In genomic region chr5:89678148-89678547, GRCm38 (mm10) we compare ENCODE assay signal across 28 mouse cellular contexts.
"Had no signal": no experiment of that assay in that cellular context is flagged by ENCODE, and none has a peak within 500 bp of the region (broad histone marks: within the 10 kb centered on the region; RNA-seq: fewer than 3 reads in every experiment).

No protein-coding gene starts in this region.

- H3K9me3 ChIP-seq: embryonic facial prominence, embryonic 10.5 days; embryonic facial prominence, embryonic 12.5 days; embryonic facial prominence, embryonic 13.5 days; embryonic facial prominence, embryonic 15.5 days; forebrain, embryonic 10.5 days; forebrain, embryonic 12.5 days; forebrain, embryonic 13.5 days; forebrain, embryonic 15.5 days had no signal

- DNase-seq: cerebellum, adult 8-10 months; cerebellum, adult 9-10 months; cerebellum, adult 9-11 months; cerebellum, postnatal 10 days; cerebellum, postnatal 14 days; cerebellum, postnatal 25 days; cerebellum, postnatal 36 days; embryo, embryonic 11 days; forebrain, postnatal 0 days; gastrocnemius, adult 2 months; gastrocnemius, postnatal 10 days; gastrocnemius, postnatal 14 days; gastrocnemius, postnatal 25 days; gastrocnemius, postnatal 36 days; heart, adult 11 months; heart, adult 18-20 months; heart, adult 2 months had no signal

- ATAC-seq: forebrain, embryonic 13.5 days; forebrain, embryonic 14.5 days; forebrain, embryonic 15.5 days; forebrain, embryonic 16.5 days; forebrain, postnatal 0 days had no signal

- H3K27ac ChIP-seq: embryonic facial prominence, embryonic 10.5 days; embryonic facial prominence, embryonic 12.5 days; embryonic facial prominence, embryonic 13.5 days; embryonic facial prominence, embryonic 15.5 days; forebrain, embryonic 10.5 days; forebrain, embryonic 12.5 days; forebrain, embryonic 13.5 days; forebrain, embryonic 15.5 days; gastrocnemius, adult 2 months; heart, adult 2 months had no signal

- H3K4me1 ChIP-seq: embryonic facial prominence, embryonic 10.5 days; embryonic facial prominence, embryonic 12.5 days; embryonic facial prominence, embryonic 13.5 days; embryonic facial prominence, embryonic 15.5 days; forebrain, embryonic 10.5 days; forebrain, embryonic 12.5 days; forebrain, embryonic 13.5 days had no signal

- H3K4me3 ChIP-seq: embryonic facial prominence, embryonic 10.5 days; embryonic facial prominence, embryonic 12.5 days; embryonic facial prominence, embryonic 13.5 days; embryonic facial prominence, embryonic 15.5 days; erythroblast, embryonic 14.5 days; forebrain, embryonic 10.5 days; forebrain, embryonic 12.5 days; forebrain, embryonic 13.5 days; forebrain, embryonic 15.5 days; gastrocnemius, adult 2 months; heart, adult 2 months had no signal

- H3K36me3 ChIP-seq: embryonic facial prominence, embryonic 10.5 days; embryonic facial prominence, embryonic 13.5 days; embryonic facial prominence, embryonic 15.5 days; forebrain, embryonic 12.5 days; forebrain, embryonic 15.5 days had no signal

- H3K27me3 ChIP-seq: embryonic facial prominence, embryonic 12.5 days; embryonic facial prominence, embryonic 13.5 days; embryonic facial prominence, embryonic 15.5 days; forebrain, embryonic 12.5 days; forebrain, embryonic 13.5 days; forebrain, embryonic 15.5 days had no signal

- H3K9ac ChIP-seq: embryonic facial prominence, embryonic 12.5 days; embryonic facial prominence, embryonic 13.5 days; embryonic facial prominence, embryonic 15.5 days; forebrain, embryonic 12.5 days; forebrain, embryonic 13.5 days; forebrain, embryonic 15.5 days; forebrain, postnatal 0 days had no signal
